Mouse (Mus musculus) embryo, embryonic 10 days (tissue): ENCODE data around the gene Zfp113.
A peak's percentile ranks its signal among the peaks of the same experiment; 100 is the strongest.

Experiments
- DNase-seq: peaks from one replicate; pipeline ENCODE4 v3.0.0-alpha.2; 2015; ENCODE audit warnings: low spot score

Gene Zfp113

DNA sequence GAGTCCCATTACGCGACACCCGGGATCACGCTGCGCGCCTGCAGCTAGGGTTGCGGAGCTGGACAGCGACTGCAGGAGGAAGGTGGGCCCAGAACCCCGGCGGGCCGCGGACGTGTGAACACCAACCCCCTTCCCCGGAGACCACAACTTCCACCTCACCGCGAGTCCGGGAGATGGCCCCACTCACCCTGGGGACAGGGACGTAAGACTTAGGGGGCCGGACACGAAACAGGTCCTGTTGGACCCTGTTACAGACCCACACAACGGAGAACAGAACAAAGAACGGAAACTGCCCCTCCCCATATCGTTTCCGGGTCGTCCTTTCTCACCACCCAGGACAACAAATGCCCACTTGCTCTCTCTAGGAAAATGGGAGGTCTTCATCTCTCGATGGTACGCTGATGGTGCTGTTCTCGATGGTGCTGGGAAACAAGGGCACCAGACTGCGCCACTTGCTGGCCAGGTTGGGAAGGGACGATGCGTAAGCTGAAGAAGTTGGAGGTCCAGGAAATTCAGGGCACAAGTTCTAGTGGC, at the start of gene Zfp113:
Gene Zfp113 (minus strand): TSS at position 302 of the 534 bp plus-strand sequence.
- DNase-seq, result peak; percentile 99

DNA sequence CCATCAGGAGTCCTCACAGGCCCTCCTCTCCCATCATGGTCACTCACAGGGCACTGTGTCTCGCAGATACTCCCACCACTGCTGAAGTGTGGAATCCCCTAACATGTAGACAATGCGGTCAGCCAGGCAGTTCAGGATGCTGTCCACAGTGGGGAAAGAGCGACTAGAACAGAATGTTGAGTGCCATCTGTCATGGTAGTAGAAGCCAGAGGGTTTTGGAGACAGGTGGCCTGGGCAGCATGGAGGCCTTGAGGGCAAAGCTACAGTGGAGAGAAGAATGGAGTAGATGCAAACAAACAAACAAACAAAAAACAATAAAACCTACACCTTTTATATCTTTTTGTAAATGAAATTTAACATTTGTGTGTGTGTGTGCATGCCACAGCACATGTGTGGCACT, 46.5 kb upstream of the Zfp113 start:
- no peak for DNase-seq

DNA sequence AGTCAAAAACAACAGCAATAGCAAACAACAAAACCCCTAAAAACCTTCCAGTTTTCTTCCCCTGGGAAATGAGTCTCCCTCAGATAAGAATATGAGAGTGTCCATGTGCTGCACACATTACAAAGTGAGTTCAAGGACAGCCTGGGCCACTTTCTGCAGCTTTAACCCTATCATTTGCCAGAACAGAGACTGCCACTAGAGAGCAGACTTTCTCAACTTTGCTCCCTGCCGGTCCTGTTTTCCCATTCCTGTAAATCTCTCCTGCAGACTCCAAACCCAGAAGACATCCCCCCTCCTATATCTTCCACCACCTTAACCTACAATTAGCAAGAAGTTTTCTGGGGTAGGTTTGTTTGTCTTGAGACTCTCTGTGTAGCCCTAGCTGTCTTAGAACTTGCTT, 44.0 kb upstream of the Zfp113 start:
- DNase-seq, result peak; percentile 20

DNA sequence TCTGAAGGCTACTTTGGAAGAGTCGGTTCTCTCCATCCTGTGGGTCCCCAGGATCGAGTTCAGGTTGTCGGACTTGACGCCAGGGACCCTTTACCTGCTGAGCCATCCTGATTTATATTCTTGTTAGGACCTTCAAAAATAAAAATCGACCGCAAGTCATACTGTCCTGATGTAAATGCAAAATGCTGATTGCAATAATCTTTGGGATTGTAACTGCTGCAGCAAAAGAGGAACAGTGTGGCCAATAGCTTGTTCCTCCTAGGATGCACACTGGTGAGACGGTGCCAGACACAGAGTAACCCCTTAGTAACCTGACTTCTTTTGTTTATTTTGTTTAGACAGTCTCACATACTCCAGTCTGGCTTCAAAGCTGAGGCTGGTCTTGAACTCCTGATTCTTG, 39.9 kb upstream of the Zfp113 start:
- no peak for DNase-seq

DNA sequence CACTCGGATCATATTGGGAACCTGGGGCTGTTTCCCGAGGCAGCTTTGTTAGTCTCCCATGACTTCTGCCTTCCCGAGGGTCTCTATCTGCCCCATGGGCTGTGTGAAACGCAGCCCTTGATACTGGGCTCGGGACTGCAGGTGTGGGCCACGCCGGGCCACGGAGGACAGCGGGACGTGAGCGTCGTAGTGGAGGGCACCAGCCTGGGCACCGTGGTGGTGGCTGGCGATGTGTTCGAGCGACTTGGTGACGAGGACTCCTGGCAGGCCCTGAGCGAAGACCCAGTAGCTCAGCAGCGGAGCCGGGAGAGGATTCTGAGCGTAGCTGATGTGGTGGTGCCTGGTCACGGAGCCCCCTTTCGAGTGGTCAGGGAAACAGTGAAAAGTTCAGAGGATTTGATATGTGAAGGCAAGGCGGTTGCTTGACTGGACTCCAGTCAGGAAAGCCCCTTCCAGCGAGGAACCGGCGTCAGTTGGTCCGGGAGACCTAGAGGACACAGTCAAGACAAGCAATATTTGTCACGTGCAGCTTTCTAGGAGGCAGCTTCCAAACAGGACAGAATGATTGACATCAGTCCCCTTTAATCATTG, 39.3 kb upstream of the Zfp113 start:
- DNase-seq, result peak; percentile 67

DNA sequence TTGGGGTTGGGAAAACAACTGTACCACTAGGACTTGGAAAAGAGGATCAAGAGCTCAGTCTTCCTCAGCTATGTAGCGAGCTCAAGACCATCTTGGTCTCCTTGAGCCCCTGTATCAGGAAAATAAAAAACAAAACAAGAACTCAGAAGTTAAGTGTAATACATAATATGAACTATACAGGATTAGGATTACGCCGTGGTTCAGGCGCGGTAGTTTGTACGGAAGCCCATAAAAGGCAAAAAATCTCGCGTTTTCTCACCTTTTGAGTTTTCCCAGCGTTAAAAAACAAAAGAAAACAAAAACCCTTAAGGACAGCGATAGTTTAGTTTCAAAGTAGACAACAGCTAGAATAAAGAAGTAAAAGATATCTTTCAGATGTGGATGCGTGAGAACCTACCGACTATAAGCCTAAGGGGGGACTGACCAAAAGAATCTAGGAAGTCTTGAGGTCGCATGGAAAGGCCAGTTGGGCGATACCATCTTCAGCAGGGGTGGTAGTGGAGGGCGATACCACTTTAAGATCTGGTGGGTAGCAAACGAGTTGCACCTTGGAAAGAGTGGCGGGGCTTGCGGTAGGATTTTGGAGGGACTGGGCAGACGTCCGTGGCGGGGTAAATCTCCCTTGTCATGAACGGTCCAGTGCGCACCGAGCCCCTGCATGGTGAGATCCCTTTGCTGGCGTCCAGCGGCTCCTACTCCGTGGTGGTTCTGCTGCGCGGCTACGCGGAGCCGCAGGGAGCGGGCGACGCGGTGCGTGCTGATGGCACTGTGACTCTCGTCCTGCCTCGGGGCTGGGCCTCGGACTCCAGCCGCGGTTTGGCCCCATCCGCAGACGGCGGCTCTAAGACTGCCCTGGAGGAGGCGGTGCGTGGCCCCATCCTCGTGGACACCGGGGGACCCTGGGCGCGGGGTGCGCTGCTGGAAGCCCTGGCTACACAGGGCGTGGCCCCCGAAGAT, 38.5 kb upstream of the Zfp113 start, which contains the start of gene Mblac1:
Gene Mblac1 (plus strand): TSS at position 544 of the 957 bp plus-strand sequence.
- peak; percentile 94 for DNase-seq

DNA sequence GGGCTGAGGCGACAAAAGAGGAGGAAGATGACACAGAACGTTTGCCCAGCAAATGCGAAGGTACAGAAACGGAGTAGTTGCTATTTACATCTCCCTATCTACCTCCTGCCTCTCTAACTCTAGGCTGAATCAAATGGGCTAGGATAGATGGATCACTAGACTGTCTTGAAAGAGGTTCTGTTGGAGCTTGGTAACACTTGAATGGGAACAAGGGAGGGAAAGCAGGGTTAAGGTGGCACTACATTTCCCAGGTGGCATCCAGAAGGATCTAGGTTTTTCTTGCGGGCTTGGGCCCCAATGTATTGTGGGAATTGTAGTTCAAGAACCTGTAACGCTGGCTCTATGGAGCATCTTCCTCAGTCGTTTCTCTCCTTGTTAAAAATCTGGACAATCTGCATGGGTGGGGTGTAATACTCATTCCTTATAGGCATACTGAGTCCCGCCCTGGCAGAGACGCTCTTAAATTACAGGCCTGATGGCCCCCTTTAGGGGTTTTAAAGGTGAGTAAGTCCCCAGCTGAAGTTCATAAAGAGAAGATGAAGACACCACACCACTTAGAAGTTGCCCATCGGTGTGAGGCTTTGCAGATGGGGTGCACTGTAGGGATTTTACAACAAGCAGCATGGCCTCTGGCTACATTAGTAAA, 32.2 kb upstream of the Zfp113 start:
- DNase-seq, result peak; percentile 85

DNA sequence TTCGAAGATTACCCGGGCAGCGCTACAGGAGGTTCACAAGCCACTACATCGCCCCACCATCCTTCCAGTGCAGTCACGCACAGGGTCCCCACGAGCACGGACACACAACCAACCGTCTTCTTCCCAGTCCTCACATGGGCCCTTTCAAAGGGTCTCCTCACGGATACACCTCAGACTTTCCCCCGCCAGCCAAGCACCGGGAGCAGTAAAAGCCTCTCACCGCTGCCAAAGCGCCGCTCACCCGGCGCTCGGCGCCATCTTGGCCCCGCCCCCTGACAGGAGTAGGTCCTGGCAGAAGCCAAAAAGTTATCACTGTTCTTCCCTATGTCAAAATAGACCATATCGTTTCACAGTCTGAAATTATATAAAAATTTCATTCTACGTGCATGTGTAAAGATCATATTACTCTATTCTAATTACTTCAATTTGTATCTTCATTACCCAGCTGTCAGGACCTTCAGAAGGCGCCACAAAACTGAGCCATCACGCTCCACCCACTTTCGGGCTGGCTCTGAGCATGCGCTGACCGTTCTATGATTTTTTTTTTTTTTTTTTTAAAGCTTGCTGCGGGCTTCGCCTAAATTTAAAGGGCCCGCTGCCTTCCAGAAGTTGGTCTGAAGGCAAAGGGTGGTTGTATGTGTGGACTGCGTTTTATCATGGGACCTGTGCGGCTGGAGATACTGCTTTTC, 31.6 kb upstream of the Zfp113 start, which contains the start of the genes Taf6 and Cnpy4:
Gene Taf6 (minus strand): TSS at position 502 of the 689 bp plus-strand sequence.
Gene Cnpy4 (plus strand): TSS at position 536 of the 689 bp plus-strand sequence.
- peak; percentile 91 for DNase-seq

DNA sequence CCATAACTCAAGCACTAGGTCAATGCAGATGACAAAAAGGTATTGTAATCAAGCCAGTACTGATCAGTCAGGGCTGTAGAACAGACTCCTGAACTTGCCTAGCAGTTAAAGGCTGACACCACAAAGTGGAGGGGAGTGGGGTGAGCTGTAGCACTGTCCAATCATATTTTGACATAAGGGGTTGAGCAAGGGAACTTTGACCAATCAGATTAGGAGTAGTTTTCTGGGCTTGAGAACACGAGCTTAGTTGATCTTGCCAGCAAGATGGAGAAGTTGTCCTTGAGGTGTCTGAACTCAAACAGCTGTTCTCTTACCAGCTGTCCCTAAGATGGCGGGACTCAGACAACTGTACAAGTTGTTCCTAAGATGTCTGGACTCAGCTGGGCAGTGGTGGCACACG, 17.7 kb upstream of the Zfp113 start:
- DNase-seq, result no peak

DNA sequence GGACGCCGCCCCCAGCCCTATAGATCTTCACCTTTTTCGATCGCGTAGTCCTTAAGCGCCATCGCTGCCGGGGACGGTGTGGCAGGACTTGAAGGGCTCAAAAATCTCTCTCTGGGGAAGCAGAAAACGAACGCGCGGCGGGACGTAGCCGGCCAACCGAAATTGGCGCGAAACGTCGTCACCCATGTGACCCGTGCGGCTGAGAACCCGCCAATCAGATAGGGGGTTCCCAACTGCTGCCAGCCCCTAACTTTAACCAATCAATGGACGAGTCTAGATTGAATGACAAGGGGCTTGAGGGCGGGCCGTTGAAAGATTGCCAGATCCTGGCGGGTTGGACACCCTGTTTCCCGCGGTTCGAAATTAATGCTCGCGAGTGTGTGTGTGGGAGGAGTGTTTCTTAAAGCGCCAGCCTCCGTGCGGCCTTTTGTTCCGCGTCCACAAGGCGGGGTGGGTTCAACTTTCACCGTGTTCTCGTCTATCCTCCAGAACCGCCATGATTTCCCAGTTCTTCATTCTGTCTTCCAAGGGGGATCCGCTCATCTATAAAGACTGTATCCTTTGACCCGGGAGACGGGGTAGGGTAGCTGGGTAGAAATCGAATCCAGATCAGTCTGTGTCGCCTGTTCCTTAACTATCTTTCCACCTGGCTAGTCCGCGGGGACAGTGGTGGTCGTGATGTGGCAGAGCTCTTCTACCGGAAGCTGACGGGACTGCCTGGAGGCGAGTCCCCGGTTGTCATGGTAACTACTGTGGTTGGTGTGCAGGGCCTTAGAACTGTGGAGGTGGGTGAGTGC, 16.3 kb upstream of the Zfp113 start, which contains the start of the genes Ap4m1 and Mcm7:
Gene Ap4m1 (plus strand): TSS at position 308 of the 797 bp plus-strand sequence.
Gene Mcm7 (minus strand): TSS at position 728 of the 797 bp plus-strand sequence.
- peak; percentile 98 for DNase-seq

DNA sequence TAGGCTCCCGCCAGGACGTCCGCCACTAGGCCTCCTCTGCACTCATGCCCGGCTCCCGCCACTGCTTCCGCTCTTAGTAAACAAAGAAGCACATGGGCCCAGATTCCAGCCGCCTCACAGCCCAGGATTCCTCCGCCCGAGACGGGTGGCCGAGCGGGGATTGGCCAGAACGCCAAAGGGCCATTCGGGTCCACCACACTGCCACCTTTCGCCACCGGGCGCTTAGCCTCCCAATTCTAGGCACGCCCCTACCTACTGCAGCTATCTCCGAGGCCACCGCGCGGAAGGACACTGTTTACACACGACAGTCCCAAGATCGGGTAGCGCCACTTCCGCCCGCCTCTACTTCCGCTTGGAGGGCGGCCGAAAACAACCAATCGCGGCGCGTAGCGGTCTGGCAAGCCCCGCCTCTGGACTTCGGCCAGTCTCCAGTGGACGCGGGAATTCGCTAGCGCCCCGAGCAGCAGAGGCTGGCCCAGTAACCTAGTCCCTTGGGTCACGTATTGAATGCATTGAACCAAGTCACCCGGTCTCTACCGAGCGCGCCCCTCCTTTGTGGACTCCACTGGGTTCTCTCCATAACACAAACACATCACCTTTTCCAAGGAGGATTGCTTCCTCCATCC, 15.5 kb upstream of the Zfp113 start:
- DNase-seq, result peak; percentile 99

DNA sequence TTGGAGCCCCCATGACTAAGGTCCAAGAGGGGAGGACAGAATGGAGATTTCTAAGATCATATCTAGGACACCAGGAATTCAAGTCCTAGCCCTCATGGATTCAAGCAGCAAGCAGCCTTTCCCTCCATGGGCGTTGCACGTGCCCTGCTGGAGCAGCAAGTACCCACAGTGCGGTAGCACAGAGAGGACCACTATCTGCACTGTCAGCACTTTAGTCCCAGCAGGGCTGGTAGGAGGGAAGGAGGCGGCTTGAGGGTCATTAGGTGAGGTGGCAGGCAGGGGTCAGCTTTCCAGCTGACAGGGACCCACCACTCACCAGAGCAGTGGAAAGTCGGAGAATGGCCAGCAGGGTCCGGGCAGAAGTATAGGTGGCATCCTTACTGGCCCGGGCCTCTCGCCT, 10.1 kb upstream of the Zfp113 start:
- no peak for DNase-seq

DNA sequence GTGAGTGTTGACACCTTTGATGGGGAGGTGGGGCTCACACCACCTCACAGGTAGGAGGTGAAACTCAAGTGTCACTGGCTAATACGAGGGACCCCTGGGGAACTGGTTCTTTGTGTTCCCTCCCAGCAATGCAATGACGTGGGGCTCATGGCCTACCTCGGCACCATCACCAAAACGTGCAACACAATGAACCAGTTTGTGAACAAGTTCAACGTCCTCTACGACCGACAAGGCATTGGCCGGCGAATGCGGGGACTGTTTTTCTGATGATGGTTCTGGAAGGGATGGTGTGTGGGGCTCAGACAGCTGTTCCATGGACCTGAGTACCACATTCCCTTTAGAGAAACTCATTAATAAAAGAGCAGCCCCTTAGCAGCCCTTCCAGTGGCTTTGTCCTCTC, 8.1 kb upstream of the Zfp113 start:
- no peak for DNase-seq

DNA sequence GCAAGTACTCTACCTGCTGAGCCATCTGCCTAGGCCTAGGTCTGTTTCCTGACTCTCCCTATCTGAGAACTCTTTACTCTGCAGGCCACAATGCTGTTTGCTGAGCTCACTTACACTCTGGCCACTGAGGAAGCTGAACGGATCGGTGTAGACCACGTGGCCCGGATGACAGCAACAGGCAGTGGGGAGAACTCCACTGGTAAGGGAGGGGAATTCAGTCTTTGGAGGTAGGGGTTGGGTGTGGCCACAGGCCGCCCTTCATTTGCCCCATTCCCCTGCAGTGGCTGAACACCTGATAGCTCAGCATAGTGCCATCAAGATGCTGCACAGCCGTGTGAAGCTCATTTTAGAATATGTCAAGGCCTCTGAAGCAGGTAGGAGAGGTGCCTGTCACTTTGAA, 7.5 kb upstream of the Zfp113 start:
- no peak for DNase-seq

DNA sequence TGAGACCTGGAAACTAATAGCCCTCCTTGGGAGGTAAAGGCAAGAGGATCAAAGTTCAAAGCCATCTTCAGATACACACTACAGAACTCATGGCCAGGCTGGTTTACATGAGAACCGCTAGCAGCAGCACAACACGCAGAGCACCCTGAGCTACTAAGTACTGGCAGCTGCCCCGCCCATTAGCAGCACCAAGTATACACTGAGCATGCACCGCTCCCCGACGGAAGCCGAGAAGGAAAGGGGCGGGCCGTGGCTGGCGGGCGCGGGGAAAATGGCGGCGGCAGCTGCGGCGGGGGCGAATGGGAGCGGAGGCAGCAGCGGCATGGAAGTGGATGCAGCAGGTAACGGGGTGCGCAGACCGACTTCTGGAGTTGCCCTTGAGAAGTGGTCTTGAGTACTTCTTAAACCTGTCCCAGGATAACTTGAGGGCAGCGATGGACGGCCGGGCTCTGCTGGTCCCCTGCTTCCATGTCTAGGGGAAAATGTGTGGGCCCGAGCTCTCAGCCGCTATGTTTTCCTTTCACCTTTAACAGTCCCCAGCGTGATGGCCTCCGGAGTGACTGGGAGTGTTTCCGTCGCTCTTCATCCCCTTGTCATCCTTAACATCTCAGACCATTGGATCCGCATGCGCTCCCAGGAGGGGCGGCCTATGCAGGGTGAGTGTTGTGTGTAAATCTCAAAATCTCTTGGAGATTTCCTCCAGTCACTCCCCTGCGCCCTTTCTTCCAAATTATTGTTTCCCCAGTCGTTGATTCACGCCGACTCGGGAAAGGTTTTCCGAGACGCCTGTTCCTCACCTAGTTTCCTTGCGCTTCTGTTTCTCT, 5.5 kb upstream of the Zfp113 start, which contains the start of gene Cops6:
Gene Cops6 (plus strand): TSS at position 230 of the 824 bp plus-strand sequence.
- DNase-seq, result peak; percentile 97

DNA sequence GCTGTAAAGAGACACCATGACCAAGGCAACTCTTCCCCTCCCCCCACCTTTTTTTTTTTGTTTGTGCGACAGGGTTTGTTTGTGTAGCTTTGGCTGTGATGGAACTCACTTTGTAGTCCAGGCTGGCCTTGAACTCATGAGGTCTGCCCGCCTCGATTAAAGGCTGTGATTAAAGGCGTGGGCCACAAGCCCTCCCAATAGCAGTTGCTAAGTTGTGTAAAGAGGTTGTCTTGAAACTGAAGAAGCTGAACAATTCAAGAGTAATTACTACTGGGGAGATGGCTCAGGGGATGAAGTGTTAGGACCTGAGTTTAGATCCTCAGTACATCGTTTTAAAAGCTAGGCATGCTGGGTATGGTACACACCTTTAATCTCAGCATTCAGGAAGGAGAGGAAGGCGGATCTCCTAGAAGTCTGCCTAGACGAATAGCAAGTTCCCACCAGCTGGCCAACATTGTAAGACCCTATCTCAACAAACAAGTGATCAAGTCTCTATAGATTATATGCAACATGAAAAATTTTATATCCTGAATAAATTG, 4.7 kb upstream of the Zfp113 start:
- no peak for DNase-seq

DNA sequence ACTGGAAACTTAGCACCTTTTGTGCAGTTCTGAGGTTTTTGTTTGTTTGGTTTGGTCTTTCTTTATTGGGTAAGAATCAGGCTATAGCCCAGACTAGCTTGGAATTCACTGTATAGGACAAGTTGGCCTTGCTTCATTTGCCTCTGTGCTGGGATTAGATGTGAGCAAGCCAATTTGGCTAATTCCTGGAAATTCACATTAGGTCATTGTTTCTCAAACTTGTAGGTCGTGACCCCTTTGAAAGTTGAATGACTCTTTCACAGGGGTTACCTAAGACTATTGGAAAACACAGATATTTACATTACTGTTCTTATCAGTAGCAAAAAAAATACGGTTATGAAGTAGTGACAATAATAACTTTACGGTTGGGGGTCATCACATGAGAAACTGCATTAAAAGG, 1.2 kb downstream of the Zfp113 start:
- no peak for DNase-seq

DNA sequence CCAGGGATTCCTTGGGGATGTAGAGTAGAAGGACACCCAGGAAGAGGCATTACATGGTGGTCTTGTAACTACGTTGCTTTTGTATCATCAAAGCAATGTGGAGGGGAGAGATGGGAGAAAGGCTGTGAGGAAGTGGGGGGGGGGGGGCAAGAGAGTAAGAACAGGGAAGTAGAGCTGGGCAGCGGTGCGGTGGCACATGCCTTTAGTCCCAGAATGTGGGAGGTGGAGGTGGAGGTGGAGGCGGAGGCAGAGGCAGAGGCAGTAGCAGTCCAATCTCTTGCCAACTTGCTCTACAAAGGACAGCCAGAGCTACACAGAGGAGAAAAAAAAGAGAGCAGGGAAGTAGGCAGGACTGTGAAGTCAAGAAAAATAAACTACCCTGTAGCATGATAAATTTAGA, 17.0 kb downstream of the Zfp113 start:
- no peak for DNase-seq
